Mouse (Mus musculus) forebrain, embryonic 13.5 days (tissue): Measurements from ENCODE around the gene Fam172a. TPM values are rescaled to one million over a fixed set of nuclear protein-coding genes. Genes with fewer than 3 reads are reported as not detected.

Source experiments
- ATAC-seq: fragments of 200-750 bp; cut with Nextera tagmentation; 2 replicates; pipeline ENCODE4 v1.8.0; 2017
- H3K27ac ChIP-seq: fragments of 300-500 bp; sonication (generic); 2 replicates; pipeline ENCODE4 v1.5.1; 2015; ENCODE audit warnings: inconsistent platforms, mild to moderate bottlenecking, moderate library complexity
- H3K27me3 ChIP-seq: fragments of 300-500 bp; sonication (generic); 2 replicates; pipeline ENCODE4 v1.6.1; 2015; ENCODE audit warnings: mild to moderate bottlenecking, inconsistent platforms
- H3K36me3 ChIP-seq: fragments of 300-500 bp; sonication (generic); 2 replicates; pipeline ENCODE4 v1.6.1; 2015; ENCODE audit warnings: mild to moderate bottlenecking, inconsistent platforms; ENCODE audit not compliant: poor library complexity, severe bottlenecking
- H3K4me1 ChIP-seq: fragments of 300-500 bp; sonication (generic); 2 replicates; pipeline ENCODE4 v1.6.1; 2015; ENCODE audit warnings: inconsistent platforms
- H3K4me2 ChIP-seq: fragments of 300-500 bp; sonication (generic); 2 replicates; pipeline ENCODE4 v1.6.1; 2015; ENCODE audit warnings: inconsistent platforms, mild to moderate bottlenecking, moderate library complexity
- H3K4me3 ChIP-seq: fragments of 300-500 bp; sonication (generic); 2 replicates; pipeline ENCODE4 v1.5.1; 2015; ENCODE audit warnings: mild to moderate bottlenecking, inconsistent platforms
- H3K9ac ChIP-seq: fragments of 300-500 bp; sonication (generic); 2 replicates; pipeline ENCODE4 v1.6.1; 2015; ENCODE audit warnings: mild to moderate bottlenecking, inconsistent platforms
- H3K9me3 ChIP-seq: fragments of 300-500 bp; sonication (generic); replicated peaks from 2 replicates; pipeline ENCODE4 v1.6.1; 2016; ENCODE audit warnings: inconsistent platforms
- WGBS: fragments of 180-500 bp; shearing (Covaris S2); methylation state at CpG from one replicate; pipeline ENCODE4 v1.1.7; 2015; 5-methylcytosine and 5-hydroxymethylcytosine counted together
- polyA plus RNA-seq: library from polyadenylated mRNA; unstranded; fragments of >200 nt; fragmentation: Nextera tagmentation; extraction: Ambion mirVana; gene quantifications from 2 replicates; pipeline ENCODE4 v1.2.1, GENCODE M21; 2015

Gene Fam172a
- polyA plus RNA-seq, 1 experiment from 2014 or later: 54.8 TPM

GRCm38 (mm10) chr13:77878120-77878519 lies 176.3 kb downstream of the Fam172a start:
- ATAC-seq: peak; percentile 78; the same call in 1 of the 2 replicates
- Histone ChIP-seq H3K9ac (no peak overlapping the region), H3K9me3 (no peaks in the 10 kb centered on the region), H3K27ac (peak overlapping the region; percentile 65), H3K4me3 (no peak overlapping the region), H3K4me2 (0 out of 2 replicates have a peak overlapping the region, but pooled peaks have one; percentile 7), H3K36me3 (no peaks in the 10 kb centered on the region), H3K4me1 (peaks cover 6% of the 10 kb centered on the region), H3K27me3 (no peaks in the 10 kb centered on the region)
- 34% methylated on average over 4 of the region's 4 CpGs for WGBS

GRCm38 (mm10) chr13:77878545-77878944 lies 176.7 kb downstream of the Fam172a start:
- H3K27ac ChIP-seq: peak overlapping the region; percentile 65
- H3K4me2 ChIP-seq: 0 out of 2 replicates have a peak overlapping the region, but pooled peaks have one; percentile 7
- H3K27me3 ChIP-seq: no peaks in the 10 kb centered on the region
- H3K36me3 ChIP-seq: no peaks in the 10 kb centered on the region
- no peaks in the 10 kb centered on the region for H3K9me3 ChIP-seq
- 62% methylated on average over 3 of the region's 3 CpGs for WGBS
- ATAC-seq: peak; percentile 43; the same call in 1 of the 2 replicates
- H3K4me3 ChIP-seq: no peak overlapping the region
- peaks cover 6% of the 10 kb centered on the region for H3K4me1 ChIP-seq
- H3K9ac ChIP-seq: no peak overlapping the region

GRCm38 (mm10) chr13:77897619-77898018 lies 195.8 kb downstream of the Fam172a start:
- ATAC-seq: no peak
- WGBS: 48% methylated on average over 2 of the region's 2 CpGs

GRCm38 (mm10) chr13:77898066-77898796 lies 196.4 kb downstream of the Fam172a start:
- no peak for ATAC-seq
- peaks cover 20% of the 10 kb centered on the region for H3K4me1 ChIP-seq
- no peaks in the 10 kb centered on the region for H3K27me3 ChIP-seq
- no peak overlapping the region for H3K9ac ChIP-seq
- no peaks in the 10 kb centered on the region for H3K9me3 ChIP-seq
- H3K4me2 ChIP-seq: no peak overlapping the region
- no peak overlapping the region for H3K27ac ChIP-seq
- no peaks in the 10 kb centered on the region for H3K36me3 ChIP-seq
- H3K4me3 ChIP-seq: no peak overlapping the region
- 59% methylated on average over 6 of the region's 6 CpGs for WGBS

More at GRCm38 (mm10) chr13:77897619-77898018, 195.8 kb downstream of the Fam172a start:
- Histone ChIP-seq H3K4me3 (no peak overlapping the region), H3K36me3 (no peaks in the 10 kb centered on the region), H3K4me1 (peaks cover 25% of the 10 kb centered on the region), H3K9me3 (no peaks in the 10 kb centered on the region), H3K27me3 (no peaks in the 10 kb centered on the region), H3K27ac (no peak overlapping the region), H3K9ac (no peak overlapping the region), H3K4me2 (no peak overlapping the region)

GRCm38 (mm10) chr13:77899725-77900124 lies 197.9 kb downstream of the Fam172a start:
- Histone ChIP-seq H3K27me3 (no peaks in the 10 kb centered on the region), H3K4me1 (peaks cover 5% of the 10 kb centered on the region), H3K36me3 (no peaks in the 10 kb centered on the region), H3K4me2 (no peak overlapping the region), H3K9ac (no peak overlapping the region), H3K4me3 (no peak overlapping the region), H3K27ac (no peak overlapping the region), H3K9me3 (no peaks in the 10 kb centered on the region)
- 80% methylated on average over 1 of the region's 1 CpGs for WGBS
- ATAC-seq: no peak

GRCm38 (mm10) chr13:77900843-77901242 lies 199.0 kb downstream of the Fam172a start:
- no peaks in the 10 kb centered on the region for H3K27me3 ChIP-seq
- no peaks in the 10 kb centered on the region for H3K9me3 ChIP-seq
- no peaks in the 10 kb centered on the region for H3K36me3 ChIP-seq
- no peak overlapping the region for H3K4me2 ChIP-seq
- H3K9ac ChIP-seq: no peak overlapping the region
- H3K27ac ChIP-seq: 0 out of 2 replicates have a peak overlapping the region, but pooled peaks have one; percentile 0
- no peak overlapping the region for H3K4me3 ChIP-seq
- H3K4me1 ChIP-seq: no peaks in the 10 kb centered on the region
- ATAC-seq: peak; percentile 64; the same call in 1 of the 2 replicates

DNA sequence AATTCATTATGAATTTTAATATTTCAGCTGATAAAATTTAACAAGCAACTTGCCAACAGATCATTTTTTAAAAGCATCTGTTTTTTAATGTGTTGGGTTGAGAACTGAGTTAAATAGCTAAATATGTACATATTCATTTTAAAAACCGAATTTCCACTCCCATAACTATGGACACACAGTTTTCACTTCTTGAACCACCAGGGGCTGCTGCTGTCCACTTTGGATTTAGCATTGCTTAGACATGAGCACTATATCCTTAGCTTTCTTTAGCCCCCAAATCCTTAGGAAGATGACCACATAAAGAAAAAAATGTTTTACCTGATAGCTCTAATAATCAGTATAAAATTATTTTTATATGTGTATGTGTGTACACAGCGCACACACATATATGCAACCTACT lies 207.4 kb downstream of the Fam172a start:
- Histone ChIP-seq H3K27me3 (no peaks in the 10 kb centered on the region), H3K4me2 (no peak overlapping the region), H3K27ac (no peak overlapping the region), H3K9ac (no peak overlapping the region), H3K36me3 (no peaks in the 10 kb centered on the region), H3K9me3 (no peaks in the 10 kb centered on the region), H3K4me3 (no peak overlapping the region), H3K4me1 (no peaks in the 10 kb centered on the region)
- no peak for ATAC-seq
- WGBS: 81% methylated on average over 2 of the region's 2 CpGs

GRCm38 (mm10) chr13:77922834-77923233 lies 221.0 kb downstream of the Fam172a start:
- H3K27ac ChIP-seq: no peak overlapping the region

DNA sequence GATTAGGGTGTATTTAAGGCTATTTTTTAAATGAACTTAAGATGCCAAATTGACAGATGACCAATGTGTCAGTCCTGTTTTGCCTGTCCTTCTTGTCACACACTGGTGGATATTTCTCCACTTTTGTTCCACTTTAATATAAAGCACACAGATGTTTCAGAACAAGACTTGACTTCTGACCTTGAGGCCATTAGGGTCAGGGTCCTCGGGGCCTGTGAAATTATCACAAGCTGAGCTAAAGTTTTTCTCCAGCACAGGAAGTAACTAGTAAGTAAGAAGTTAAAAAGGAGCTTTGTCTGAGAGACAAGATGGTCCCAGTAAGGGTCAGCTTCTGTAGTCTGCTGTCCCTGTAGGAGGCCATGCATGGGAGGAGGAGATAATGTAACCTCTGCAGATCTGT lies 255.8 kb downstream of the Fam172a start:
- H3K36me3 ChIP-seq: no peaks in the 10 kb centered on the region
- WGBS: 3% methylated on average over 1 of the region's 1 CpGs

More at GRCm38 (mm10) chr13:77922834-77923233, 221.0 kb downstream of the Fam172a start:
- H3K9ac ChIP-seq: no peak overlapping the region
- no peak overlapping the region for H3K4me2 ChIP-seq
- no peaks in the 10 kb centered on the region for H3K36me3 ChIP-seq
- H3K27me3 ChIP-seq: no peaks in the 10 kb centered on the region
- WGBS: 91% methylated on average over 2 of the region's 2 CpGs
- ATAC-seq: no peak
- no peak overlapping the region for H3K4me3 ChIP-seq
- H3K9me3 ChIP-seq: no peaks in the 10 kb centered on the region
- no peaks in the 10 kb centered on the region for H3K4me1 ChIP-seq

DNA sequence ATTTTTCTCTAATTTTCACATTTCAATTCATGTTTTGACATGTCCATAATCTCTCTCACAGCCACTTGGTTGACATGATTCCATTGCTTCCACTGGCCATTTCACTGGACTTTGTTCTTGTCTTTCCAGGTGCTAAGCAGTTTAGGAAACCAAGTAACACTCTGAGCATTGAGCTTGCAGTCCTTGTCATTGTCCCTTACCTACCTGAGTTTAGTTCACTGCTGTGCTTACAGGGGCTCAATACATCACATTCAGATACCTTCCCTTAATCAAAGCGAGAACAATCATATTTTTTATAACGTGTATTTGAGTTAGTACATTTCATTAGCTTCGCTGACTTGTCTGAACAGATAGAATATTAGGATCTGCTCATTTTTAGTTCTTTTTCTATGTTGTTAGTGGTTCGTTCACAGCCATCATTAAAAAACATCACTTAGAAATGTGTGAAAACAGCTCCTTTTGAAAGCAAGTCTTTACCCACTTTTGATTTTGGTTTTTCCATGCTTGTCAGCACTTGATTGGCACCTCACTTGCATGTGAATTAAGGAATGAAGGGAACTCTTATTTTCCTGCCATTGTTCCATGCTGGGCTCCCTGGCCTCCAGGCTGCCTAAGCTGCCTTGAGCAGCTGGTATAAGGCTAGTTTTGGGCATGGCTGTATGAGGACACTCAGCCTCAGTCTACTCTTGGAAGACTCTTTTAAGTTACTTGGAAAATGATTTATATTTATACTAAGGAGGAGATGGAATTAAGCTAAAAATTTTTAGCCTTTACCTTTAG lies 257.9 kb downstream of the Fam172a start:
- 0 out of 2 replicates have a peak, but pooled peaks cover 3% of the 10 kb centered on the region for H3K9me3 ChIP-seq
- 41% methylated on average over 4 of the region's 4 CpGs for WGBS
- H3K36me3 ChIP-seq: no peaks in the 10 kb centered on the region
- peak overlapping the region; percentile 48; the same call in 1 of the 2 replicates for H3K27ac ChIP-seq
- H3K27me3 ChIP-seq: no peaks in the 10 kb centered on the region
- no peak overlapping the region for H3K4me3 ChIP-seq
- H3K9ac ChIP-seq: no peak overlapping the region
- H3K4me1 ChIP-seq: peaks cover 7% of the 10 kb centered on the region; the same call in 1 of the 2 replicates
- no peak overlapping the region for H3K4me2 ChIP-seq
- peak; percentile 95 for ATAC-seq

More for the DNA sequence above, 255.8 kb downstream of the Fam172a start:
- H3K4me1 ChIP-seq: peaks cover 7% of the 10 kb centered on the region; the same call in 1 of the 2 replicates
- no peak overlapping the region for H3K4me2 ChIP-seq
- H3K9me3 ChIP-seq: 0 out of 2 replicates have a peak, but pooled peaks cover under 1% of the 10 kb centered on the region
- no peak overlapping the region for H3K9ac ChIP-seq
- H3K27ac ChIP-seq: no peak overlapping the region
- no peak for ATAC-seq
- no peaks in the 10 kb centered on the region for H3K27me3 ChIP-seq
- no peak overlapping the region for H3K4me3 ChIP-seq

- no peak overlapping the region for H3K27ac ChIP-seq
- H3K4me2 ChIP-seq: no peak overlapping the region
- H3K27me3 ChIP-seq: no peaks in the 10 kb centered on the region
- no peaks in the 10 kb centered on the region for H3K36me3 ChIP-seq
- H3K4me3 ChIP-seq: no peak overlapping the region
- 83% methylated on average over 3 of the region's 3 CpGs for WGBS
- ATAC-seq: no peak
- H3K4me1 ChIP-seq: no peaks in the 10 kb centered on the region
- no peaks in the 10 kb centered on the region for H3K9me3 ChIP-seq
- no peak overlapping the region for H3K9ac ChIP-seq
Measured at GRCm38 (mm10) chr13:77976248-77976647, 274.4 kb downstream of the Fam172a start.

GRCm38 (mm10) chr13:77977121-77977520 lies 275.3 kb downstream of the Fam172a start:
- no peak overlapping the region for H3K4me2 ChIP-seq
- no peak overlapping the region for H3K27ac ChIP-seq
- no peaks in the 10 kb centered on the region for H3K36me3 ChIP-seq
- ATAC-seq: no peak
- 59% methylated on average over 1 of the region's 1 CpGs for WGBS
- H3K9me3 ChIP-seq: no peaks in the 10 kb centered on the region
- no peak overlapping the region for H3K4me3 ChIP-seq
- H3K9ac ChIP-seq: no peak overlapping the region
- H3K27me3 ChIP-seq: no peaks in the 10 kb centered on the region
- peaks cover 2% of the 10 kb centered on the region for H3K4me1 ChIP-seq
